Mouse (Mus musculus) embryonic facial prominence, embryonic 10.5 days (tissue): Measurements from ENCODE around the gene Ankrd13b. TPM values are rescaled to one million over a fixed set of nuclear protein-coding genes. Genes with fewer than 3 reads are reported as not detected.

Source experiments
- DNase-seq: peaks from one replicate; pipeline ENCODE4 v3.0.0-alpha.2; 2017; ENCODE audit warnings: low spot score
- H3K27ac ChIP-seq: fragments of 300-500 bp; sonication (generic); replicated peaks from 2 replicates; pipeline ENCODE4 v1.5.1; 2016; ENCODE audit warnings: mild to moderate bottlenecking
- H3K27me3 ChIP-seq: fragments of 300-500 bp; sonication (generic); replicated peaks from 2 replicates; pipeline ENCODE4 v1.6.1; 2016; ENCODE audit warnings: low read depth, mild to moderate bottlenecking; ENCODE audit not compliant: poor library complexity, severe bottlenecking
- H3K36me3 ChIP-seq: fragments of 300-500 bp; sonication (generic); replicated peaks from 2 replicates; pipeline ENCODE4 v1.6.1; 2016; ENCODE audit warnings: mild to moderate bottlenecking, moderate library complexity
- H3K4me1 ChIP-seq: fragments of 300-500 bp; sonication (generic); 2 replicates; pipeline ENCODE4 v1.6.1; 2016
- H3K4me3 ChIP-seq: fragments of 300-500 bp; sonication (generic); 2 replicates; pipeline ENCODE4 v1.5.1; 2016; ENCODE audit warnings: mild to moderate bottlenecking, moderate library complexity
- H3K9me3 ChIP-seq: fragments of 300-500 bp; sonication (generic); 2 replicates; pipeline ENCODE4 v1.6.1; 2016; ENCODE audit warnings: mild to moderate bottlenecking
- WGBS: fragments of 180-500 bp; shearing (Covaris S2); methylation state at CpG from one replicate; pipeline ENCODE4 v1.1.7; 2016; 5-methylcytosine and 5-hydroxymethylcytosine counted together
- polyA plus RNA-seq: library from polyadenylated mRNA; unstranded; fragments of >200 nt; fragmentation: Nextera tagmentation; extraction: Ambion mirVana; gene quantifications from 2 replicates; pipeline ENCODE4 v1.2.1, GENCODE M21; 2016

Ankrd13b gene
- polyA plus RNA-seq, 1 experiment from 2014 or later = 13.1 TPM

- WGBS = 73% methylated on average over 6 of the region's 6 CpGs
- DNase-seq = no peak
- H3K4me3 ChIP-seq = peak overlapping the region; percentile 85
- peak overlapping the region; percentile 90; the same call in 1 of the 2 replicates for H3K27ac ChIP-seq
- no peaks in the 10 kb centered on the region for H3K27me3 ChIP-seq
- H3K9me3 ChIP-seq = no peaks in the 10 kb centered on the region
- peaks cover 30% of the 10 kb centered on the region for H3K36me3 ChIP-seq
- H3K4me1 ChIP-seq = peaks cover 94% of the 10 kb centered on the region
Observed at GRCm38 (mm10) chr11:77494782-77495181, 5.3 kb upstream of the Ankrd13b start.

- Histone ChIP-seq H3K27ac (peak overlapping the region; percentile 90), H3K36me3 (peaks cover 25% of the 10 kb centered on the region), H3K4me1 (peaks cover 91% of the 10 kb centered on the region), H3K9me3 (no peaks in the 10 kb centered on the region), H3K27me3 (no peaks in the 10 kb centered on the region), H3K4me3 (peak overlapping the region; percentile 85)
- 41% methylated on average over 4 of the region's 4 CpGs for WGBS
- no peak for DNase-seq
Observed at GRCm38 (mm10) chr11:77494344-77494676, 4.8 kb upstream of the Ankrd13b start.

DNA sequence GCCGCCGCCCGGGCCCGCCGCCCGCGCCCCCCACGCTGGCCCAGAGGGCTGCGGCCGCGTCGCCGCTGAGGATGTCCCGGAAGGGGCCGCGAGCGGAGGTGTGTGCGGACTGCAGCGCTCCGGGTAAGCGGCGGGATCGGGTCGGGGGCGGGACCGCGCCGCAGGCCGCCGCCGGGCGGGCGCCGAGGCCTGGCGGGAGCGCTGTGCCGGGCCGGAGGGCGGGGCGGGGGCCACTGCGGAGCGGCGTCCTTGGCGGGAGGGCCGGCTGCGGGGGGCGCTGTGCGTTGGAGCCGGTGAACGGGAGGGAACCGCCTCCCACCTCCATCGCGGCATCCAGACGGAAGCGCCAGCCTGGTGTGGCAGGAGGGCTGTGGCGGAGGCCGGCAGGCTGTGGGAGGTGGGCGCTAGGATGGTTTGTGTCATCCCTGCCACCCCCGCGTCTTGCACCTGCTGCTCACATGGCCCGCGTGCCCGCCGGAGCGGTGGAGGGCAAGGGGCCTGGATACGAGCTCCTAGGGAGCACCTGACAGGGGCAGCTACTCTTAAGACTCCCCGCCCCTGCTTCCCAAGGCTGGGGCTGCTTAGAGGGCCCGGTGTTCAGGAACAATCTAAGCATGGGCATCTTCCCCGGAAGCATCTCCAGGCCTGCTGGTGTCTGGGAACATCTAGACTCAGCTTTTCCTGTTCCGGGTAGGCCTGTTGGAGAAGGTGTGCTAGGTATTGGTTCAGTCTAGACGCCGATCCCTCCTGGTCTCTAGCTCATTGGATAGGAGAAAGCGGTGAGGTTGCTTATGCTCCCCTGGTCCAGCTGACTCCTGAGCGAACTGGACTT is 4.2 kb upstream of the Ankrd13b start, which contains the start of gene Git1:
Gene Git1 (plus strand): TSS at position 51 of the 832 bp plus-strand sequence.
- Histone ChIP-seq H3K4me1 (peaks cover 91% of the 10 kb centered on the region), H3K9me3 (no peaks in the 10 kb centered on the region), H3K27me3 (no peaks in the 10 kb centered on the region), H3K4me3 (peak within 1 kb of the TSS; percentile 85), H3K27ac (peak within 1 kb of the TSS; percentile 90), H3K36me3 (peaks cover 19% of the 10 kb centered on the region)
- 2% methylated on average over 74 of the region's 74 CpGs for WGBS
- peak; percentile 57 for DNase-seq

GRCm38 (mm10) chr11:77492911-77493332 is 3.4 kb upstream of the Ankrd13b start:
- Histone ChIP-seq H3K9me3 (no peaks in the 10 kb centered on the region), H3K4me3 (peak overlapping the region; percentile 85), H3K27ac (peak overlapping the region; percentile 90), H3K27me3 (no peaks in the 10 kb centered on the region), H3K4me1 (peaks cover 91% of the 10 kb centered on the region), H3K36me3 (peaks cover 14% of the 10 kb centered on the region; the same call in 1 of the 2 replicates)
- peak; percentile 95 for DNase-seq
- under 1% methylated on average over 32 of the region's 32 CpGs for WGBS

GRCm38 (mm10) chr11:77492311-77492871 is 2.9 kb upstream of the Ankrd13b start:
- WGBS = under 1% methylated on average over 18 of the region's 18 CpGs
- Histone ChIP-seq H3K36me3 (peaks cover 13% of the 10 kb centered on the region; the same call in 1 of the 2 replicates), H3K9me3 (no peaks in the 10 kb centered on the region), H3K4me1 (peaks cover 91% of the 10 kb centered on the region), H3K4me3 (peak overlapping the region; percentile 85), H3K27ac (peak overlapping the region; percentile 90), H3K27me3 (no peaks in the 10 kb centered on the region)
- peak; percentile 57 for DNase-seq

- peak overlapping the region; percentile 90 for H3K27ac ChIP-seq
- peaks cover 91% of the 10 kb centered on the region for H3K4me1 ChIP-seq
- under 1% methylated on average over 23 of the region's 23 CpGs for WGBS
Observed at GRCm38 (mm10) chr11:77491502-77492291, 2.2 kb upstream of the Ankrd13b start.

DNA sequence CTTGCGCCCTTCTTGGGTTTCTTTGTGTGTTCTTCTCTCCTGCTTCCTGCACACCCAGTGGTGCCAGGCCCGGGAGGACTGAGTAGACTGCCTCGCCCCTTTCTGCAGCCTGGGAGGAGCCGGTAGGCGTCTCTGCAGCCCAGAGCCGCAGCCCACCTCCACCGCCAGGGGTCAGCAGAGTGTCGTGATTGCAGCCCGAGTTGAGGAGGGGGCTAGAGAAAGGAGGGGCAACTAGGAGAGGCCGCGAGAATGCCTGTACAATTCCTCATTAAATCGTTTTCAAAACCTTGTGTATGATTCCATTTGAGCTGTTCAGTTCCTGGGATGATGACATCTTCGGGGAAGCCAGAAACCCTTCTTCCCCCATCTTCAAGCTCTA is 1.6 kb upstream of the Ankrd13b start:
- peaks cover 92% of the 10 kb centered on the region for H3K4me1 ChIP-seq
- peaks cover 17% of the 10 kb centered on the region; the same call in 1 of the 2 replicates for H3K36me3 ChIP-seq
- no peaks in the 10 kb centered on the region for H3K9me3 ChIP-seq
- peak; percentile 98 for DNase-seq
- H3K27ac ChIP-seq = peak overlapping the region; percentile 90
- under 1% methylated on average over 13 of the region's 13 CpGs for WGBS
- H3K27me3 ChIP-seq = no peaks in the 10 kb centered on the region
- peak overlapping the region; percentile 85 for H3K4me3 ChIP-seq

More at GRCm38 (mm10) chr11:77491502-77492291, 2.2 kb upstream of the Ankrd13b start:
- Histone ChIP-seq H3K9me3 (no peaks in the 10 kb centered on the region), H3K27me3 (no peaks in the 10 kb centered on the region), H3K36me3 (peaks cover 17% of the 10 kb centered on the region; the same call in 1 of the 2 replicates), H3K4me3 (peak overlapping the region; percentile 85)
- DNase-seq = peak; percentile 88

DNA sequence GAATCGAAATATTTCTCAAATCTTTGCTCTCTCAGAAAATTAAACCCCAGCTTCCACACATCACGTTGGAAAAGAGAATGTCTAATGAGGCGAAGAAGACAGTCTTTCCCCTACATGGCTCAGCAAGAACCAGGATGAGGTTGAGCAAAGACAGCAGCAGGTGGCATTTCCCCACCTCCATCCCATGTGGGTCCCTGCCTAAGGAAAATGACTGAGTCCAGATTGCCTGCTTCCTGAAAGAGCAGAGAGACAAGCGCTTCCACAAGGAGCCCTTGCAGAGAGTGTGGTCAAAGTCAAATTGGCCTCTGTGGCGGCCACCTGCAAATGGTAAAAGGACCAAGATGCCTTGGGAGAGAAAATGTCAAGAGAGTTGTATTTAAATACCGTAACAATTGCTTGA is 973 bp upstream of the Ankrd13b start:
- DNase-seq = no peak
- 69% methylated on average over 6 of the region's 6 CpGs for WGBS
- H3K4me1 ChIP-seq = peaks cover 92% of the 10 kb centered on the region
- no peaks in the 10 kb centered on the region for H3K9me3 ChIP-seq
- H3K27ac ChIP-seq = peak overlapping the region; percentile 94
- H3K27me3 ChIP-seq = no peaks in the 10 kb centered on the region
- H3K36me3 ChIP-seq = peaks cover 13% of the 10 kb centered on the region; the same call in 1 of the 2 replicates
- H3K4me3 ChIP-seq = peak overlapping the region; percentile 85

DNA sequence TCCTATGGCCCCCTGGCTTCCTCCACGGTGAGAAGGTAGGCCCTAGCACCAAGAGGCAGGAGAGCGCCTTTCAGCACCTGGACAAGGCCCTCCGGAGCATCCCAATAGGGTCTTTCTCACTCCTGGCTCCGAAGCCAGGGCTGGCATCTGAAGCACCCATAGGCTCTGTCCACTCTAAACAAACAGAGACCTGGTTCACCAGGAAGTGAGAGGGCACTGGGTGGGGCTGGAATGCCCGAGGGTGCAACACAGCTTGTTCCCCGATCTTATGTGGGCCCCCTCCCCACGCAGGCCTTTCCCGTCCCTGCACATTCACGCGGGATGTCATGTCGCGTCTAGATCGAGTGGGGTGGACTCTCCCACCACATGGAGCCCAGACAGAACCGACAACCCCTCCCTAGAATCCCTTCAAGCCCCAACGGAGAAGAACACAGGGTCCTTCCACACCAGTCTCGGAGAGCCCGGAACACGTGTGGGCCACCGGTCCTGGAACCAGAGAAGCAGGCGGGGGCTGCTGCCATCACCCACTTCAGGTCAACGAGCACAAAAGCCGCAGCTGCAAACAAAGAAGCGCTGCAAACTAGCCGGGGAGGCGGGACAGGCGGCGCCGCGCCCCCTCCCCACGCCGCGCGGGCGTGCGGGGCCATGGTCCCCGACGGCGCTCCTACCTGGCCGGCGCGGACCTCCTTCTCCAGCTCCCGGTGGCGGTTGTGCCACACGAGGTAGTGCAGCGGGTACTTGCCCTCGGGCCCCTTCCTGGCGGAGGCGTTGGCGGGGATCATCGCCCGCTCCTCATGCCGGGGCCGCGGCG is 502 bp downstream of the Ankrd13b start:
- H3K4me1 ChIP-seq = peaks cover 84% of the 10 kb centered on the region
- no peaks in the 10 kb centered on the region for H3K27me3 ChIP-seq
- 2% methylated on average over 55 of the region's 55 CpGs for WGBS
- H3K9me3 ChIP-seq = no peaks in the 10 kb centered on the region
- H3K4me3 ChIP-seq = peak overlapping the region; percentile 85
- peak overlapping the region; percentile 94 for H3K27ac ChIP-seq
- H3K36me3 ChIP-seq = peaks cover 13% of the 10 kb centered on the region; the same call in 1 of the 2 replicates
- DNase-seq = peak; percentile 59

DNA sequence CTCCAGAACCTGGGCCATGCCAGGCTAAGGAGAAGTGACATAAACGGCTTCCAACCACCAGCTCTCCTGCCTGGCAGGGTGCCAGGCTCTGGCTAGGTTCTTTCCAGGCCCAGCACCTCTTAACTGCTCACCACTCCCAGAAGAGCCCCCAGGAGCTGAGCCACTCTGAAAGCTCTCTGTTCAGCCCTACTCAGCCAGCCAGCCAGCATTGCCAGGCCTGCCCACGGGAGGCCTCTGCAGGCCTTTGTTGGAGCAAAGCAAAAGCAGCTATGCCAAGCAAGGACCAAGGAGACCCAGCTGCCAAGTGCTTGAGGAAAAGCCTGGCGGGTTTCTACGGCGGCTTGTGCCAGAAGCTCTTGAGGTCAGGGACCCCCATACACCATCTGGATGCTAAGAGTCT is 2.7 kb downstream of the Ankrd13b start:
- Histone ChIP-seq H3K9me3 (no peaks in the 10 kb centered on the region), H3K4me3 (peak overlapping the region; percentile 11; the same call in 1 of the 2 replicates), H3K4me1 (peaks cover 76% of the 10 kb centered on the region), H3K27ac (peak overlapping the region; percentile 21; the same call in 1 of the 2 replicates), H3K36me3 (peaks cover 16% of the 10 kb centered on the region; the same call in 1 of the 2 replicates), H3K27me3 (no peaks in the 10 kb centered on the region)
- 81% methylated on average over 5 of the region's 5 CpGs for WGBS
- no peak for DNase-seq

GRCm38 (mm10) chr11:77485229-77485628 is 4.2 kb downstream of the Ankrd13b start:
- H3K27ac ChIP-seq = no peak overlapping the region
- no peak for DNase-seq

More at GRCm38 (mm10) chr11:77485229-77485628, 4.2 kb downstream of the Ankrd13b start:
- Histone ChIP-seq H3K9me3 (no peaks in the 10 kb centered on the region), H3K36me3 (peaks cover 21% of the 10 kb centered on the region; the same call in 1 of the 2 replicates), H3K4me1 (peaks cover 60% of the 10 kb centered on the region), H3K4me3 (peak overlapping the region; percentile 11; the same call in 1 of the 2 replicates), H3K27me3 (no peaks in the 10 kb centered on the region)
- 63% methylated on average over 6 of the region's 6 CpGs for WGBS
